In the genomic region with DNA sequence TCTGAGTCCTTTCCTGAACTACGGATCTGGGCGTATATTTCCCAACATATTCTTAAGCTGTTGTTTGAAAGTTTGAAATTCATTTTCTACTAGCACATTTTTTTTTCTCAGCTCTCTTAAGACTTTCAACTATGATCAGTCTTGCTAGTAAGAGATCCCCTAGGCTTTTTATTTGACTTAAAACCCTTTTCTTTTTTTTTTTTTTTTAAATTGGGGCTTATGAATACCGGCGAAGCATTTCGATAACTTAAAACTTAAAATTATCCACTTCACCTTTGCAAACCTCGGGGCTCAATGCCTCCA, we compare ENCODE assay signal across 8 mouse cellular contexts. TPM values are rescaled to one million over a fixed set of nuclear protein-coding genes. Genes with fewer than 3 reads are reported as not detected.
DNase-seq lines count a peak whose midpoint lies in the region; ATAC-seq and TF ChIP-seq lines count a peak whose summit lies in the region.

No protein-coding gene starts in this region.

- no peak for TF ChIP-seq CTCF in ES-Bruce4 (IDR thresholded peaks at IDR 0.05; ENCODE audit: low read depth, low read length)

- H3K4me2 ChIP-seq in heart, embryonic 12.5 days = peak overlapping the region; percentile 90
- H3K4me2 ChIP-seq in forebrain, embryonic 15.5 days (replicated peaks) = peak overlapping the region; percentile 83
- peak overlapping the region; percentile 90 for H3K4me2 ChIP-seq in liver, embryonic 15.5 days

- H3K27ac ChIP-seq in heart, embryonic 12.5 days (ENCODE audit: poor library complexity, severe bottlenecking) = peak overlapping the region; percentile 99
- H3K27ac ChIP-seq in ES-Bruce4 (ENCODE audit: insufficient read depth, low read length) = 0 out of 2 replicates have a peak overlapping the region, but pooled peaks have one; percentile 13
- peak overlapping the region; percentile 100 for H3K27ac ChIP-seq in forebrain, embryonic 15.5 days (replicated peaks)
- H3K27ac ChIP-seq in liver, embryonic 15.5 days (replicated peaks) = peak overlapping the region; percentile 100

- TF ChIP-seq POLR2A in ES-Bruce4 (IDR thresholded peaks at IDR 0.05; ENCODE audit: insufficient read depth, low read length) = no peak

- intact Hi-C loops in heart, postnatal 36 days (cut with DNase I) = loop anchor here (5.0 kb wide), 2 partner anchors 140 to 165 kb away; no protein-coding TSS in a partner anchor

- no peak for TF ChIP-seq EP300 in ES-Bruce4 (IDR thresholded peaks at IDR 0.05; ENCODE audit: insufficient read depth, low read depth, low read length)

- no peaks in the 10 kb centered on the region for H3K9me3 ChIP-seq in heart, embryonic 12.5 days (replicated peaks)
- H3K9me3 ChIP-seq in ES-Bruce4 (replicated peaks; ENCODE audit: control insufficient read depth, insufficient read depth, low read length, poor library complexity, severe bottlenecking) = no peaks in the 10 kb centered on the region
- H3K9me3 ChIP-seq in forebrain, embryonic 15.5 days = no peaks in the 10 kb centered on the region
- H3K9me3 ChIP-seq in liver, embryonic 15.5 days (replicated peaks) = no peaks in the 10 kb centered on the region

- DNase-seq in heart, postnatal 36 days = no peak
- DNase-seq in urinary bladder, adult 18-20 months (ENCODE audit: low spot score in 2 of 2) = no peak
- no peak for DNase-seq in spleen, postnatal 4 days (ENCODE audit: low spot score in 2 of 2)
- no peak for DNase-seq in spleen, postnatal 10 days (ENCODE audit: low spot score in 2 of 2)

- H3K36me3 ChIP-seq in heart, embryonic 12.5 days = no peaks in the 10 kb centered on the region
- no peaks in the 10 kb centered on the region for H3K36me3 ChIP-seq in ES-Bruce4 (ENCODE audit: control insufficient read depth, insufficient read depth, low read length, poor library complexity, severe bottlenecking)
- no peaks in the 10 kb centered on the region for H3K36me3 ChIP-seq in forebrain, embryonic 15.5 days
- H3K36me3 ChIP-seq in liver, embryonic 15.5 days (replicated peaks) = no peaks in the 10 kb centered on the region

- H3K27me3 ChIP-seq in heart, embryonic 12.5 days (replicated peaks) = 0 out of 2 replicates have a peak, but pooled peaks cover 9% of the 10 kb centered on the region
- H3K27me3 ChIP-seq in ES-Bruce4 (ENCODE audit: control insufficient read depth, insufficient read depth, low read length, poor library complexity, severe bottlenecking) = no peaks in the 10 kb centered on the region
- no peaks in the 10 kb centered on the region for H3K27me3 ChIP-seq in forebrain, embryonic 15.5 days
- no peaks in the 10 kb centered on the region for H3K27me3 ChIP-seq in liver, embryonic 15.5 days

- WGBS in heart, embryonic 12.5 days = 5% methylated on average over 6 of the region's 6 CpGs
- 6% methylated on average over 6 of the region's 6 CpGs for WGBS in forebrain, embryonic 15.5 days
- under 1% methylated on average over 6 of the region's 6 CpGs for WGBS in liver, embryonic 15.5 days (ENCODE audit: insufficient replicate concordance)

- H3K9ac ChIP-seq in heart, embryonic 12.5 days = peak overlapping the region; percentile 90
- H3K9ac ChIP-seq in ES-Bruce4 (ENCODE audit: low read depth, poor library complexity, severe bottlenecking) = peak overlapping the region; percentile 92
- H3K9ac ChIP-seq in forebrain, embryonic 15.5 days (replicated peaks) = peak overlapping the region; percentile 90
- H3K9ac ChIP-seq in liver, embryonic 15.5 days = peak overlapping the region; percentile 97

- peak overlapping the region; percentile 86 for H3K4me3 ChIP-seq in heart, embryonic 12.5 days
- H3K4me3 ChIP-seq in ES-Bruce4 (ENCODE audit: low read depth, low read length) = peak overlapping the region; percentile 77
- peak overlapping the region; percentile 88 for H3K4me3 ChIP-seq in forebrain, embryonic 15.5 days
- peak overlapping the region; percentile 98 for H3K4me3 ChIP-seq in liver, embryonic 15.5 days (replicated peaks)

- H3K4me1 ChIP-seq in heart, embryonic 12.5 days (replicated peaks) = peaks cover 14% of the 10 kb centered on the region
- no peaks in the 10 kb centered on the region for H3K4me1 ChIP-seq in ES-Bruce4 (ENCODE audit: control insufficient read depth, insufficient read depth, low read length)
- H3K4me1 ChIP-seq in forebrain, embryonic 15.5 days = peaks cover 33% of the 10 kb centered on the region
- peaks cover 36% of the 10 kb centered on the region for H3K4me1 ChIP-seq in liver, embryonic 15.5 days (replicated peaks)

- no peak for ATAC-seq in heart, embryonic 12.5 days (ENCODE audit: insufficient number of reproducible peaks, low FRiP score)
- no peak for ATAC-seq in forebrain, embryonic 15.5 days (replicated peaks)
- no peak for ATAC-seq in liver, embryonic 15.5 days (ENCODE audit: insufficient read depth)

RNA-seq across cellular contexts. Expression of a gene that starts 0.6 kb away (rescaled TPM):
- polyA plus RNA-seq in heart, embryonic 12.5 days (2016; fragmentation: Nextera tagmentation; extraction: Ambion mirVana) = 14.0 and 16.0 TPM in 2 replicates
- 10 to 100 TPM; 11.4 to 11.7 TPM for total RNA-seq in heart, postnatal 36 days (2021)
- polyA plus RNA-seq in ES-Bruce4 (2011; ENCODE audit: insufficient read depth, insufficient read length, low read depth, missing spikeins) = 13.4 and 15.6 TPM in 2 replicates
- 22.9 and 23.1 TPM in 2 replicates for polyA plus RNA-seq in forebrain, embryonic 15.5 days (2015; fragmentation: Nextera tagmentation; extraction: Ambion mirVana)
- polyA plus RNA-seq in liver, embryonic 15.5 days (2015; fragmentation: Nextera tagmentation; extraction: Ambion mirVana) = 6.3 and 6.4 TPM in 2 replicates

Comparison
In these comparisons a context has a peak if more than half of its experiments do, and no peak if none do; other contexts are left out.
1. H3K27ac ChIP-seq: peak in every context shown above with its lines; median percentile 100 in forebrain, embryonic 15.5 days; 100 in liver, embryonic 15.5 days; 99 in heart, embryonic 12.5 days; 13 in ES-Bruce4.